Mouse (Mus musculus): ENCODE results near the gene Krt19.

Krt19 gene

GRCm38 (mm10) chr11:100137693-100138092 is 10.8 kb downstream of the Krt19 start:
- no peak for DNase-seq (ENCODE audit: low read depth, low spot score)

GRCm38 (mm10) chr11:100136559-100136958 is 11.9 kb downstream of the Krt19 start:
- no peak for DNase-seq (ENCODE audit: low read depth, low spot score)

GRCm38 (mm10) chr11:100135731-100136130 is 12.7 kb downstream of the Krt19 start, which contains the start of gene Krt15:
Gene Krt15, minus strand, starts transcription at chr11:100135928.
- no peak for DNase-seq (ENCODE audit: low read depth, low spot score)

GRCm38 (mm10) chr11:100124901-100125300 is 23.6 kb downstream of the Krt19 start:
- no peak for DNase-seq (ENCODE audit: low read depth, low spot score)

- no peak for DNase-seq (ENCODE audit: low read depth, low spot score)
Measured at GRCm38 (mm10) chr11:100121466-100121865, 27.0 kb downstream of the Krt19 start, which contains the start of gene Krt13. Gene Krt13, minus strand, starts transcription at chr11:100121566.

GRCm38 (mm10) chr11:100120331-100120730 is 28.1 kb downstream of the Krt19 start:
- no peak for DNase-seq (ENCODE audit: low read depth, low spot score)

GRCm38 (mm10) chr11:100113742-100114029 is 34.8 kb downstream of the Krt19 start:
- no peak for DNase-seq (ENCODE audit: low read depth, low spot score)

GRCm38 (mm10) chr11:100112935-100113741 is 35.3 kb downstream of the Krt19 start:
- DNase-seq (ENCODE audit: low read depth, low spot score): no peak

GRCm38 (mm10) chr11:100105576-100106122 is 42.8 kb downstream of the Krt19 start, which contains the start of gene Krt36:
Gene Krt36, minus strand, starts transcription at chr11:100105626.
- DNase-seq (ENCODE audit: low read depth, low spot score): no peak

GRCm38 (mm10) chr11:100102693-100103429 is 45.6 kb downstream of the Krt19 start:
- DNase-seq (ENCODE audit: low read depth, low spot score): no peak

- DNase-seq (ENCODE audit: low read depth, low spot score): no peak
Measured at GRCm38 (mm10) chr11:100100391-100100790, 48.1 kb downstream of the Krt19 start.

- no peak for DNase-seq (ENCODE audit: low read depth, low spot score)
Measured at GRCm38 (mm10) chr11:100097819-100098218, 50.6 kb downstream of the Krt19 start.

- no peak for DNase-seq (ENCODE audit: low read depth, low spot score)
Measured at GRCm38 (mm10) chr11:100096141-100096540, 52.3 kb downstream of the Krt19 start, which contains the start of gene Krt35. Gene Krt35, minus strand, starts transcription at chr11:100096241.
